9 mouse cellular contexts compared by ENCODE assay signal in genomic region chr7:118688199-118688598, GRCm38 (mm10). TPM values are rescaled to one million over a fixed set of nuclear protein-coding genes. Genes with fewer than 3 reads are reported as not detected.
DNase-seq lines count a peak whose midpoint lies in the region; ATAC-seq and TF ChIP-seq lines count a peak whose summit lies in the region.
"Had no signal": no experiment of that assay in that cellular context is flagged by ENCODE, and none has a peak within 500 bp of the region (broad histone marks: within the 10 kb centered on the region; RNA-seq: fewer than 3 reads in every experiment).

No protein-coding gene starts in this region.

- H3K4me2 ChIP-seq in liver, postnatal 0 days (ENCODE audit: low read depth, low read length), result no peak overlapping the region
- H3K4me2 ChIP-seq: heart, embryonic 15.5 days had no signal

- intact Hi-C loops in heart, postnatal 10 days (cut with DNase I), result loop anchor here (5.0 kb wide), 1 partner anchor 381 kb away; no protein-coding TSS in a partner anchor

- WGBS in bone marrow, adult 2 months, result 44% methylated on average over 5 of the region's 5 CpGs
- WGBS in liver, postnatal 0 days (ENCODE audit: insufficient replicate concordance), result 33% methylated on average over 5 of the region's 5 CpGs

- no peak for TF ChIP-seq POLR2A in ES-Bruce4 (IDR thresholded peaks at IDR 0.05; ENCODE audit: insufficient read depth, low read length)
- no peak for TF ChIP-seq POLR2A in bone marrow, adult 2 months (IDR thresholded peaks at IDR 0.05; ENCODE audit: borderline replicate concordance, control insufficient read depth, low read depth, low read length)

- no peak overlapping the region for H3K27ac ChIP-seq in ES-Bruce4 (ENCODE audit: insufficient read depth, low read length)
- H3K27ac ChIP-seq in bone marrow, adult 2 months (ENCODE audit: control insufficient read depth, insufficient read depth, low read depth, low read length, poor library complexity), result no peak overlapping the region
- H3K27ac ChIP-seq in liver, postnatal 0 days (ENCODE audit: low read depth), result no peak overlapping the region
- H3K27ac ChIP-seq: heart, embryonic 15.5 days had no signal

- H3K4me1 ChIP-seq in ES-Bruce4 (ENCODE audit: control insufficient read depth, insufficient read depth, low read length), result no peaks in the 10 kb centered on the region
- peaks cover 1% of the 10 kb centered on the region; the same call in 1 of the 2 replicates for H3K4me1 ChIP-seq in bone marrow, adult 2 months (ENCODE audit: control insufficient read depth, insufficient read depth, low read length)
- H3K4me1 ChIP-seq in liver, postnatal 0 days (ENCODE audit: insufficient read depth), result no peaks in the 10 kb centered on the region
- H3K4me1 ChIP-seq: heart, embryonic 15.5 days had no signal

- no peak overlapping the region for H3K9ac ChIP-seq in ES-Bruce4 (ENCODE audit: low read depth, poor library complexity, severe bottlenecking)
- H3K9ac ChIP-seq in liver, postnatal 0 days (replicated peaks), result no peak overlapping the region
- H3K9ac ChIP-seq: heart, embryonic 15.5 days had no signal

- H3K27me3 ChIP-seq in ES-Bruce4 (ENCODE audit: control insufficient read depth, insufficient read depth, low read length, poor library complexity, severe bottlenecking), result no peaks in the 10 kb centered on the region
- no peaks in the 10 kb centered on the region for H3K27me3 ChIP-seq in liver, postnatal 0 days (ENCODE audit: insufficient read depth, low read length)

- TF ChIP-seq CTCF in ES-Bruce4 (IDR thresholded peaks at IDR 0.05; ENCODE audit: low read depth, low read length), result peak; percentile 73
- TF ChIP-seq CTCF in bone marrow, adult 2 months (IDR thresholded peaks at IDR 0.05; ENCODE audit: control insufficient read depth, insufficient read depth, low read length), result peak; percentile 72
- TF ChIP-seq CTCF in liver, postnatal 0 days (IDR thresholded peaks at IDR 0.05; ENCODE audit: low read depth), result peak; percentile 88

- peak; percentile 75 for ATAC-seq in erythroblast, adult 5-6 weeks (replicated peaks; ENCODE audit: low FRiP score, poor library complexity, severe bottlenecking)
- peak; percentile 66 for ATAC-seq in liver, postnatal 0 days

- peaks cover 12% of the 10 kb centered on the region for H3K36me3 ChIP-seq in ES-Bruce4 (ENCODE audit: control insufficient read depth, insufficient read depth, low read length, poor library complexity, severe bottlenecking)
- H3K36me3 ChIP-seq in liver, postnatal 0 days (replicated peaks; ENCODE audit: insufficient read depth, low read length), result peaks cover 51% of the 10 kb centered on the region

- TF ChIP-seq EP300 in ES-Bruce4 (IDR thresholded peaks at IDR 0.05; ENCODE audit: insufficient read depth, low read depth, low read length), result no peak
- no peak for TF ChIP-seq EP300 in liver, postnatal 0 days (IDR thresholded peaks at IDR 0.05; ENCODE audit: low read depth)

- DNase-seq in heart, postnatal 10 days, result peak; percentile 67 to 84
- peak; percentile 68 to 86 for DNase-seq in kidney, postnatal 25 days
- peak; percentile 85 for DNase-seq in liver, postnatal 0 days
- DNase-seq in ovary, postnatal 36 days (ENCODE audit: low spot score), result peak; percentile 54
- peak; percentile 64 for DNase-seq in thymus, postnatal 25 days

- H3K4me3 ChIP-seq in ES-Bruce4 (ENCODE audit: low read depth, low read length), result no peak overlapping the region
- no peak overlapping the region for H3K4me3 ChIP-seq in bone marrow, adult 2 months (replicated peaks; ENCODE audit: control insufficient read depth, low read depth, low read length)
- no peak overlapping the region for H3K4me3 ChIP-seq in liver, postnatal 0 days (ENCODE audit: low read depth, low read length)
- H3K4me3 ChIP-seq: heart, embryonic 15.5 days had no signal

- H3K9me3 ChIP-seq in ES-Bruce4 (replicated peaks; ENCODE audit: control insufficient read depth, insufficient read depth, low read length, poor library complexity, severe bottlenecking), result no peaks in the 10 kb centered on the region
- no peaks in the 10 kb centered on the region for H3K9me3 ChIP-seq in liver, postnatal 0 days (ENCODE audit: low read length)
- H3K9me3 ChIP-seq: heart, embryonic 15.5 days had no signal

RNA-seq across cellular contexts. Expression of gene Gde1, which starts 17.4 kb away (rescaled TPM):
- polyA plus RNA-seq in ES-Bruce4 (2011; ENCODE audit: insufficient read depth, insufficient read length, low read depth, missing spikeins), result 24.7 and 29.9 TPM in 2 replicates
- 20.5 and 26.8 TPM in 2 replicates for polyA plus RNA-seq in bone marrow, adult 2 months (2011; ENCODE audit: insufficient read depth, insufficient read length, low replicate concordance, missing spikeins)
- 17.1 and 23.0 TPM in 2 replicates for total RNA-seq in erythroblast, adult 5-6 weeks (2015; ENCODE audit: low replicate concordance)
- total RNA-seq in erythroblast, adult 5-6 weeks (2017; ENCODE audit: low replicate concordance), result 11.6 and 19.3 TPM in 2 replicates
- 10 to 100 TPM; 30.0 to 38.2 TPM for total RNA-seq in heart, postnatal 10 days (2021)
- polyA plus RNA-seq in liver, postnatal 0 days (2015; fragmentation: Nextera tagmentation; extraction: Ambion mirVana), result 40.1 and 43.1 TPM in 2 replicates

RNA-seq across cellular contexts. Expression of gene Ccp110, which starts 24.2 kb away (rescaled TPM):
- 36.0 and 43.8 TPM in 2 replicates for polyA plus RNA-seq in ES-Bruce4 (2011; ENCODE audit: insufficient read depth, insufficient read length, low read depth, missing spikeins)
- polyA plus RNA-seq in bone marrow, adult 2 months (2011; ENCODE audit: insufficient read depth, insufficient read length, low replicate concordance, missing spikeins), result 9.7 and 13.6 TPM in 2 replicates
- total RNA-seq in erythroblast, adult 5-6 weeks (2015; ENCODE audit: low replicate concordance), result 18.3 and 25.1 TPM in 2 replicates
- total RNA-seq in erythroblast, adult 5-6 weeks (2017; ENCODE audit: low replicate concordance), result 20.1 and 27.7 TPM in 2 replicates
- total RNA-seq in heart, postnatal 10 days (2021), result 1 to 10 TPM; 4.1 to 4.8 TPM
- 2.7 and 3.5 TPM in 2 replicates for polyA plus RNA-seq in liver, postnatal 0 days (2015; fragmentation: Nextera tagmentation; extraction: Ambion mirVana)

RNA-seq across cellular contexts. Expression of gene Vps35l, which starts 51.8 kb away (rescaled TPM):
- 53.6 and 54.7 TPM in 2 replicates for polyA plus RNA-seq in ES-Bruce4 (2011; ENCODE audit: insufficient read depth, insufficient read length, low read depth, missing spikeins)
- 22.9 and 31.1 TPM in 2 replicates for polyA plus RNA-seq in bone marrow, adult 2 months (2011; ENCODE audit: insufficient read depth, insufficient read length, low replicate concordance, missing spikeins)
- total RNA-seq in erythroblast, adult 5-6 weeks (2015; ENCODE audit: low replicate concordance), result 18.1 and 21.1 TPM in 2 replicates
- 28.6 and 32.9 TPM in 2 replicates for total RNA-seq in erythroblast, adult 5-6 weeks (2017; ENCODE audit: low replicate concordance)
- 10 to 100 TPM; 29.6 to 33.3 TPM for total RNA-seq in heart, postnatal 10 days (2021)
- polyA plus RNA-seq in liver, postnatal 0 days (2015; fragmentation: Nextera tagmentation; extraction: Ambion mirVana), result 19.3 and 20.5 TPM in 2 replicates
